Mouse (Mus musculus) cerebellum, postnatal 25 days (tissue): Measurements from ENCODE around the gene Cep131.
A peak's percentile ranks its signal among the peaks of the same experiment; 100 is the strongest.

Source experiments
- DNase-seq, 2 experiments: peaks; one replicate each; pipeline ENCODE4 v3.0.0; 2021; ENCODE audit warnings: mixed read lengths in 2 of 2

Gene Cep131

DNA sequence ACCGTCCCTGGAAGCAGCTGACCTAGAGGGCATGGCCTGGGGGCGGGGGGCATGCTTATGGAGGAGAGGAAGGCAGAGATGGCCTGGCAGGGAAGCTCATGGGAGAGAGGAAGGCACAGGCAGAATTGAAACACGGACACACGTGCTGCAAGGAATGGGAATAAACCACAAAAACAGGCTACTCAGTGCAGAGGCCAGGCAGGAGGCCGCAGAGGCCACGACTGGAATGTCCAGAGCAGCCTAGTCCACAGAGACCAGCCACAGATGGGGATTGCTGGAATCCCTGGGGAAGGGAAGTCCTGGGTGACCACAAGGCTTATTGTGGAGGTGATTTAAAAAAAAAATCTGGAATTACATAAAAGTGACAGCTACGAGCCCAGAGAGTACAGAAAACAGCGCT lies 37.6 kb downstream of the Cep131 start:
- DNase-seq: no peak

DNA sequence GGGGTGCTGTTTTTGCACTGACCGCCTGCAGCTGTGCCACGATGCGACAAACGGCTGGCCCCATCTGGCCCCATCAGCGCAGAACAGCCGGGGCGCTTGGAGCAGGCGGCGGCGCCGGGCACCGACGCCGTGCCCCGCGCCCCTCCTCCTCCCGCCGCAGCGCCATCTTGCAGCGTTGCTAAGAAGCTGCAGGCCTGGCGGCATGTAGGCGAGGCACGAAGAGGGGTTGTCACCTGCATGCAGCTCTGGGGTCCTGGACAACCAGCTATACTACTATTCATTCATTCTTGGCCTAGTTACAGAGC lies 38.4 kb downstream of the Cep131 start:
- DNase-seq: peak; percentile 78 to 88

DNA sequence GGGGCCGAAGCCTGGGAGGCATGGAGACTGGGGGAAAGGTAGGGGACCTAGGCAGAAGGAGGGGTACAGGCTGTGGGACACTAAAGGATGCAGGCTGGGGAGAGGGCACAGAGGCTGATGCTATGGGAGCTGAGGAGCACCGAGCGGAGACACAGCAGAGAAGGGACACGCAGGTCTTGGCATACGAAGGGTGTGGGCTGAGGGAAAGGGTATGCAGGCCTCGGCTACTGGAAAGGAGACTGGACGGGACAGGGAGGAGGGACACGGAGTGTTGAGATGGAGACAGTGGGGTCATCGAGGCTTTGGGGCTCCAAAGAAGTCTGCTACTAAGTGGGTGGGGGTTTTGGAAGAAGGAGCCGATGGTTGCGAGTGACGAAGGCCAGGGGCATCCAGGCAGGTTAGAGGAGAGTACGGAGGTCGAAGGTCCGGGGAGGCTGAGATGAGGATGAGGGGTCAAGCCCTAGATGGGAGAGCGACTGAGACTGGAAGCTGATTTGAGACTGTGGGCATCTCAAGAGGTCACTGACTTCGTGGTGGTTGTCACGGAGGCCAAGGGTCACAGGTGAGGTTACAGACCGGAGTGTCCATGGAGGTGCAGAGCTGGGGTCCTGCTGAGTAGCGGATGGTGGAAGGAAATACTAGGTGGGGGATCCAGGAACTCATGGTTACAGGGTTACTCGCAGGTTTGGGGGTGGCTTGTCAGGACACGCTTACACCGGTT lies 38.9 kb downstream of the Cep131 start:
- DNase-seq: peak; percentile 66 to 72

DNA sequence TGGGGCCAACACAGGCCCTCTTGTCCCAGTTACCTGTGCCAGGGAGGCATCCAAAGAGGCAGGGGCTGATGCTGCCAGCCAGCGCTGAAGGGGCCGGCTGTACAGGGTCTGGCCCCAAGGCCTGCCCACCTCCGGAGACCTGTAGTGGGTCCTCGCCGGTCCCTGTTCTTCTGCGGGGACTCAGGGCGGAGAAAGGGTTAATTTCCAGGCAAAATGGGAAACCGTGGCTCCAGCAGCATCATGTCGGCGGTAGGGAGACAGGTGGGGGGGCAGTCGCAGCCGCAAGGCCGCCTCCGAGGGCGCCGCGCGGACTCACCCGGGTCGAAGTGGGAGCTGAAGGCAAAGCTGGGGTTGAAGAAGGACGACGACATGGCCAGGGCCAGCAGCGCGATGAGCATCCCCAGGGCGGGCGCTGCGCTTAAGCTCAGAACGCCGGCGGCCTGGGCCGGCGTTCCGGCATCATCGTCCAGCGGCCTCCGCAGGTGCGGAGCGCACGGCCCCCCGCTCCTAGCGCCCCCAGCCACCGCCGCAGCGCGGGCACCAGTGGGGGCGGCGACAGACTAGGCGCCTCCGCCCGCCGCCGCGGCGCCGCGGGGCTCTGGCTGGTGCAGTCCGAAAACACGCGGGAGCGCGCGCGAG lies 40.0 kb downstream of the Cep131 start, which contains the start of gene Aatk:
Aatk (minus strand) TSS at position 615 of the 639 bp plus-strand sequence.
- peak; percentile 77 to 82 for DNase-seq

DNA sequence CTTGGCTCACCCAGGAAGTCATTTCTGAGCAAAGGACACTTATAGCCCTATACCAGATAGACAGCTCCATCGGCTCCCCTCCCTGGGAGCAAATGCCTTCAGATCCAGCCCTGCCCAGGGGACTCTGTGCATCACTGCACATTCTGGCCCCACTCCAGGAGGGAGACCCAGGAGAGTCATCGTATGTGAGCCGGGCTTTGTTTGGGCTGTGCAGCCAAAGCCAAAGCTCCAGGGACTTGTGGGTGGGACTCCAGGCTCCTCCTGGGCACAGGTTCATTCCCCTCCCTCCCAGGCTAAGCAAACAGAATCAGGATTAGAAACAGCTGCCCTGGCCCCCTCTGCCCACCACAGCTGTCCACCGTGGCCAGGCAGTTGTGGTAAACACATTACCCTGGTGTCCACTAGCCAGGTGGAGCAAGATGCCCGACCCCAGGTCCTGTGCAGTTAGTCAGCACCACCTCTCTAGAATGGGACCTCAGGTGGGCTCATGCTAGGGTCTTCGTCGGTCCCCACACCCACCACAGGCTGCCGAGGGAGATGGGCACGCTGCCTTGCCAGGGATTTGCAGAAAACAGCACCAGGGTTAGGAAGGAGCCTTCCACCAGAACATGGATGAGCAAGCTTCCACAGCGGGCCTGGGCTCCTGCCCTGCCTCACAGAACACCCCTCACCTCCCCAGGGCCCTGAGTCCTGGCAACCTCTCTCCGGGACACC lies 40.6 kb downstream of the Cep131 start:
- DNase-seq: peak; percentile 73 to 80

DNA sequence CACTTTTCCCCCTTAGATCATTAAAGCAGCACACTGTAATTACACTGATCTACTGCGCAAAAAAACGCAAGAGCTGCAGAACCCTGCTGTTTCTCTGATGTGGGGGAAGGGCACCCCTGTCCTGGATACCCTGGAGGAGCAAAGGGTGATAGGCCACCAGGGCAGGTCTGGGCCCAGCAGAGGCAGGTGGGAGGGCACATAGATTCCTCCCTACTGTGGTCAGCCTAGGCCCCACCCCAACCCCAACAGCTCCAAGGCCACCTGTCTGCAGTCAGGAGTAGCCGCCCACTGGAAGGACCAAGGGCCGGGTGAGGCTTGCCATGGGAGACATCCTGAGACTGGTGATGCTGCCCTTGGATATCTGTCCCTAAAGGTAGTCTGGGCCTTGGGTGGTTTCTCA lies 41.3 kb downstream of the Cep131 start:
- DNase-seq: peak in 1 of 2 experiments; percentile 59

DNA sequence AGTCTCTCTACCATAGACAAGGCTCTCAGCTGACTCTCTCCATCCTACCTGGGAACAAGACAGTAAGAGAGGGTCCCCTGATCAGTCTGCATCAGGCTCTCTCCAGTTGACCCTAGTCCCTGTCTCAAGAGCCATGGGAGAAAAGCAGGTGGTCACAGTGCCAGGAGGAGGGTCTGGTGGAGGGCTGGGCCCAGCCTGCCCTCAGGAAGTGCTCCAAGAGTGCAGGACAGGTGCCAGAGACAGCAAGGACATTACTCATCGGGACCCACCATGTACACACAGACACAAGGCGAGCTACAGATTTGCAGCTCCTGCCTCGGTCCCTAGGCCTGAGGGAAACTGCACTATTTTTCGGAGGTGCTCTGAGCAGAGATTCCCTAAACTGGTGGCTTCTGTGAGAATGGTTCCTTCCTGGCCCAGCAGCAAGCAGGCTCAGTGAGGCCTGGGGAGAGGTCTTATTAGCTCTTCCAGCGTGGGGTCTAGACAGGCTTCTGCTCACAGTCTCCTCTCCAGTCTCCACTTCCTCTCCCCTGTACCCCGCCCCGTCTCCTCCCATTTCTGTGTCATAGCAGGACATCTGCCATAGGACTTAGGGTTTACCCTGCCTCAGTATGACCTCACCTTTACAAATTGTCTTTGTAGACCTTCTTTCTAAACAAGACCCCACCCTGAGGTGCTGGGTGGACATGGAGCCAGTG lies 44.3 kb downstream of the Cep131 start:
- peak in 1 of 2 experiments; percentile 63 for DNase-seq

DNA sequence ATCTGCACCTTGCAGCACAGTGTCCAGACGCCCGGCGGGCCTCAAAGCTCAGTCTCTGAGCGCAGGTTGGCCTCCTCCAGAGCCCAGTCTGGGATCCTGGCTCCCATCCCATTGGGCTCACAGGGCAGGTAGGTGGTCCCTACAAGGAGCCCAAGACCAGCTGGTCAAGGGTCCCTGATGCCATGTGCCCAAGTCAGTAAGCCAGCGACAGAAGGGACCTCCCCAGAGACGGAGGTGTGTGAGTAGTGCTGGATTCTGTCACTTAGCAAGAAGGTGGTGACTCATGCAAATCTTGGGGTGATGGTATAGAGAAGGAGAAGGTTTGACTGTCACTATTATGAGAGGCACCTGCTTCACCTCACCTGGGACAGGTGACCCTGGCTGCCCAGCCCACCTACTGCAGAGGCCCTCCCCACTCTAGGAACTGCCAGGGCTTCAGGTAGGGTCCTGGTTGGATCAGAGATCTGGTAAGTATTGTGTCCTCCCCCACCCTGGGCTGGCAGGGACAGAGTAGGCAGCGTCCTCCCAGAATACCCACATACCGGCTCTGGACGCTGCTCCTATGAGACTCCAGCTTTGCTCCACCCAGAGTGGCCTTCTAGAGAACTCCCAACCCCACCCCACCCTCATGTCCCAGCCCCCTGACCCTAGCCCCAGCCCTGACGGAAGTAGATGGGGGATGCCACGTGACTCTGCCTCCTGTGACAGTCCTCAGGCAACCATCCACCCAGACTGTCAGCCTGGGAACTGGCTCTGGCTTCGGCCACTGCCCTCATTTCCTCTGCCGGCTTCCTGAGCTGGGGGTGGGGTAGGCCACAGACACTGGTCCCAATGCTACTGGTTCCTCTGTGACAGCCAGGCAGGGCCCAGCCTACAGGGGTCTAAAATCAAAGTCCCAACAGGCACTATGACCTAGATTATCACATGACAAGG lies 45.2 kb downstream of the Cep131 start:
- peak; percentile 78 to 82 for DNase-seq

DNA sequence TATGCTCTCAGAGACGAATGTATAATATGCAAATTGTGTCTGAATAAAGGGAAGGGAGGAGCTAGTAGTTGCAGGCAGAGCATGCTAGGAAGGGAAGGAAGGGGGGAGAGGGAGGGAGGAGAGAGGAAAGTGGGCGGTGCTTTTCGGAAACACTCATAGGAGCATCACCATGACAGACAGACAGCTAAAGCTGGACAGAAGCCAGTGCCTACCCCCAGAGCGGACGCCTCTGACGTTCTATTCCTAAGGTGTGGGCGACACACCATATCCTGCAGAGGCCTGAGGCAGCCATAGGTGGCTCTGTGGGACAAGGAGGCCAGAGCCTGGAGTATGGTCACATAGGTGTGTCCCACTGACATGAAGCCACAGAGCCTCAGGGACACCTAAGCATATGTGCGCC lies 46.2 kb downstream of the Cep131 start:
- peak; percentile 45 to 50 for DNase-seq

DNA sequence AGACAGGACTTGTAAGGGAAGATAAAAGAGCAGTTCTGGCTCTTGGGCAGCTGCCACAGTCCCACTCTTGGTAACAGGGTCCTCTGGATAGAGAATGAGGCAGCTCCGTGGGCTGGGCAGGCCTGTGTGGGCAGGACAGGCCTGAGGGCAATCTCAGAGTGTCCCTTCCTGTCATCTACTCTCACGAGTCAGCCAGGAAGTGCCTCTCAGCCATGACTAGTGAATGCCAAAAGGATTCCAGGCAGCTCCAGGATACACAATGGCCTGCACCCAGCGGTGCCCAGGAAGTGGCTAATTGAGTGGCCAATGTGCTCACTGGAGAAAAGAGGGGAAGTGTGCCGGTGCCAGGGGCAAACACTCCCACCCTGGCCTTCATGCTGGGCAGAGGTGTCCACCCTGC lies 47.0 kb downstream of the Cep131 start:
- DNase-seq: peak; percentile 50 to 56

DNA sequence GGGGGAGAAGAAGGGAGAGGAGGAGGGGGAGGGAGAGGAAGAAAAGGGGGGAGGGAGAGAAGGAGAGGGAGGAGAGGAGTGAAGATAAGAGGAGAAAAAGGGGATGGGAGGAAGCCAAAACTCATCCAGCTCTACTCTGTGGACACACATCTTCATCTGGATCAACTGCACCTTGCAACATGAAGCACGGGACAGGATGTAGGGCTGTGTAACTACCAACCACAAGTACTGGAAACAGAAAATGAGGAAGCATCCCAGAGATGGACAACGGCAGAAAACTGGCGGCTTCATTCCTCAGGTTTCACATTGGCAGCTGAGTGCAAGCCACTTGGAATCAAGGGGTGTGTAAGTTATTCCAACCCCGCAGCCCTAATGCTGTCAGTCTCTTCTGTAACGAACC lies 51.9 kb downstream of the Cep131 start:
- no peak for DNase-seq

DNA sequence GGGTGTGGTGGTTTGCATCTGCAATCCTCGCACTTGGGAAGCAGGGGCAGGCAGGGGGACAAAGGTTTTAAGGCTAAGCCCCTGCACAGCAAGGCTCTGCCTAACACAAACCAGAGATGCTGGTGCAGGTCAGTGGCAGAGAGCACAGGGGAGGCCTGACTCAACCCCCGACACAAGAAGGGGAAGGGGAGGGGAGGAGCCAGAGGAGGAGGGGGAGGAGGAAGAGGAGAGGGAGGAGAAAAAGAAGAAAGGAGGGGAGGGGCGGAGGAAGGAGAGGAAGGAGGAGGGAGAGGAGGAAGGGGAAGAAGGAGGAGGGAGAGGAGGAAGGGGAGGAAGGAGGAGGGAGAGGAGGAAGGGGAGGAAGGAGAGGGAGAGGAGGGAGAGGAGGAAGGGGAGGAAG lies 52.3 kb downstream of the Cep131 start:
- DNase-seq: no peak

DNA sequence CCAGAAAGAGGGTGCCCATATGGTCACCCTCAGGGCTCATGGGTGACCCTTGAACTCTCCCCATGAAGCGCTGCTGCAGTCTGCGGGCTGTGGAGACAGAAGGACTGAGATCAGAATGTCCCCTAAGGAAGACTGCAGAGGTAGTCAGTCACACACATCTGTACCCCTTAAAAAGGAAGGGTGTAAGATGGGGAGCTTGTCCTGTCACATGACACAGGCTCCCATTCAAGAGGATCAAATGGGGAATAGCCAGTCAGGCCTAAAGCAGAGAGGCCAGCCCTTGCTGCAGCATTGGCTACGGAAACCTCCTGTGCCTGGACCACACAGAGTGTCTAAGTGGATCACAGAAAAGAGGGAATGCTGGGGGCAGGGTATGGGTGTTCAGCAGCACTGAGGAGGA lies 53.2 kb downstream of the Cep131 start:
- DNase-seq: no peak

DNA sequence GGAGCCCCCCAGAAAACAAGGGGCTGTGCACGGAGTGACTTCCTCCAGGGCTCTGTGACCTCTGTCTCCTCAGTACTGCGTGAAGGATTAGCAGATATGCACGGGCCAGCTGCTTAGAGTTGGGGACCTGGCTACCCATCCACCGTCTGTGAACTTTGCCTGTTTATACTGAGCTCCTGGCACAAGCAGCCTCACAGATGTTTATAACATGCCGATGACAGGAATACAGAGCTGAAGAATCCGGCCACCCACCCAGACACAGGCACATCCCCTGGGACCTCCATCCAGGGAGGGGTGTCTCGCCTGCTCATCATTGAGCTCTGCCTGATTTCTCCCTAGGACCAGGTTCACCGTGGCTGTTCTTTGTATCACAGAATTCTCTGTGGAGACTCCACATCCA lies 54.6 kb downstream of the Cep131 start:
- DNase-seq: no peak

DNA sequence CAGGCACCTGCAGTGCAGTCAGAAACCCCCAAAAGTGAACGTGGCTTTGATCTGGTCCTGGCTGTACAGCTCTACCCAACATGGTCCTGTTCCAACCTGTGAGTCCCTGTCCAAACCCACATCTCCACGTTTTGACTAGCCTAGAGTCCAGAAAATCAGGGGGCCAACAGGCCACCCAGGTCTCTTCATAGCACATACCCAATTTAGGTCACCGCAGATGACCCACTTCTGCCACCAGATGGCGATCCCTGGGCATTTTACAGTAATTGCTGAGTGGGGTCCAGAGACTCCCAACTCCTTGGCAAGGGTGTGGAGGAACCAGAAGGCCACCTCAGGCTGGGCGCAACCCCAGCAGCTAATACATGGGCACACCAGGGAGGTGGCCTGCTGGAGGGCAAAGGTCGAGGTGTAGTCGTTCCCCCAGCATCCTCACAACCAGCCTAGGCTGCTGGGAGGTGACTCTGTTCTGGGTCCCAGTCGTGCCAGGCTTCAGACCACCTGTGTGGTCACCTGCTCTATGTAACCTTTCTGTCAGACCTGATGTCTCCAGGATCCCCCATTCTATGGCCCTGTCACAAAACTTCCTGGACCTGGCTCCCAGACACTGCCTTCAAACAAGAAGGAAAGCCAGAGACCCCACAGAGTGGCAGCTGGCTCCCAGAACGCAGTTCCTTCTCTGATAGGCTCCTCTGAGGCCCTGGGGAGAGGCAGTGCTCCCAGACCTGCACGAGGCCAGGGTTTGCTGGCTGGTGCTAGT lies 56.3 kb downstream of the Cep131 start:
- peak; percentile 78 to 82 for DNase-seq

DNA sequence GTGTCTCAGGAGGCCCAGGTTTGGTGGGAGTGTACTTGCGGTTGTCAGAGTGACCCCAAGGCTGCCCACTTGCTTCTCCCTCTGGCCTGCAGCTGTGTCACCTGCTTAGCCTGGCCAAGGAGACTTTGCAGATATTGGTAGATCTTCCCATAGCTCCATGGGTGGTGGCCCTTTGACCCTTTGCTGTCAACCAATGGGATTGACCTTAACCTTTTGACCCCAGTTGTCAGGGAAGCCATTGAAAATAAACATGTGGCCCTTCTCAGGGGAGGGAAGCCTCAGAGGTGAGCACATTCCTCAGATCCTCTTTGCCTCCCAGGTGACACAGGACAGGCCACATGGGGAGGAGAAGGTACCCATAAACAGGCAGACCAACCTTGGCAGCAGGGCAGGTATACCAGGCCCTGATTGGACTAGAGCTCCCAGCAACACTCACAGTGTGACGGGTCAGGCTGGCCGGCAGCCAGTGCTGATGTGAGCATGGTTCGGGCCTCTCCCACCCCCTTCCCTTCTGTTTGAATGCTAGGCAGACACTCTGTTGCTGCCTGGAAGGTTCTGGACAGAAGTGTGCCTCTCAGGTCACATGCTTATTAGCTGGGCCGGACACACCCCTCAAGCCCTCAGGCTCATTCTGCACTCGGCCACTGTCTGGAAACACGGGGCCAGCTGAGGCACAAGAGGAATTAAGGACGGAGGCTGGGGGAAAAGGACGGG lies 57.0 kb downstream of the Cep131 start:
- peak in 1 of 2 experiments; percentile 73 for DNase-seq

DNA sequence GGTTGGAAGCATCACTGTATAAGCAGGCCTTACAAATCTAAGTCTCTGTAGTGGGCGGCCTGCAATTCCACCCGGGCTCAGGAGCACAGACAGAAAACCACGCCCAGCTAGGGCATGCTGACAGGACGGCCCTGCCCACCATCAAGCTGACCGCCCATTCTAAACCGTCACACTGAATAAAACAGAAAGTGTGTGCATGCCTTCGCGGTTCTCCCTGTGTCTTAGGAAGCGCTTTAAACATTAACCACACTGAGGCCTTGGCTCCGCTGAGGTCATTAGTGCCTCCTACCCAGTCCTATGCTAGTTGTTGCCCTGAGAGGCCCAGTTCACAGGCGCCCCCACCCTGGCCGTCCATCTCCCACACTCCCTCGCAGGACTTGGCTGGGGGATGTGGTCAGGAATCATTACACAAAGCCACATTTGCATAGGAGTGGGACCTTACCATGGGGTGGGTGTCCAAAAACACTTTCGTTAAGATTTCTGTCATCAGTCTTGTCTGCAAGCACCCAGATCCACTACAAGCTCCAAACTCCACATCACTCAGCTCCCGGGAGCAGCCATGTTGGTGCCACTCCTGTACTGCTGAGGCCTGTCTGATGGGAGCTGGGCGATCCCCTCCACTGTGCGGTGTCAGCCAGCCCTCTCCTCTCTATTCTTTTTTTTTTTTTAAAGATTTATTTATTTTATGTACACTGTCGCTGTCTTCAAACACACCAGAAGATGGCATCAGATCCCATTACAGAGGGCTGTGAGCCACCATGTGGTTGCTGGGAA lies 58.1 kb downstream of the Cep131 start:
- DNase-seq: no peak

DNA sequence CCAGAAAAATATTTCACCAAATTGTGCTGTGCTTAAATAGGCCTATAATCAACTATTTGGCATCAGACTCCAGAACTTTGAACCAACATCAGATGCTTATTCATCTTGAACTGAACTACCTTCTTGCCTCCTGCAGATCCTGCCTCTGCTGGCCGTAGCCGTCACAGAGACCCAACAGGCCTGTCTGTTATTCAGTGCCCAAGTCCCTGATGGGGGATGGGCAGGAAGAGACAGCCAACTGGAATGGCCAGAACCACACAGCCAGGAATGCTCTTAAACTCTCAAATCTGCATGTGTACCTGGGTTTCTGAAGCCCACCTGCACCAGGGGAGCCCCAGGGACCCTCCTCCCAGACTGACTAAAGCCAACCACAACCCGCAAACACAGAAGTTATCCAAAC lies 59.7 kb downstream of the Cep131 start:
- DNase-seq: no peak

DNA sequence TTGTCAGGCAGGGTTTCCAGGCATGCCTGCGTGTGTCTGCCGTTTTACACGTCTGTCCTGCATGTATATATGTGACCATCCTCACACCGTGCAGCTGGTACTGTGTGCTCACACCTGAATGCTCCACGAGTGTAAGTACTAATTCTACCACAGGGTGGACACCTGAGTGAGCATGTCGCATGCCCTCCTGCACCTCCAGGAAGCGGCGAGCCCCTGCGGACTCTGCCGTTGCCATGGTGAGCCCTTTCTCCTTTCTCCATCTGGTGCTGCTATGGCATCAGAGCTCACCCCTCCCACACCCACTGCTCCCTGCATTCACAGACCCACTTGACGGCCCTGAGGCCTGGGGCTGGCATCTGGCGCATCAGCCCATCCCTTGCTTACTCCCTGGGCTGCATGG lies 63.8 kb downstream of the Cep131 start:
- peak; percentile 79 to 82 for DNase-seq

DNA sequence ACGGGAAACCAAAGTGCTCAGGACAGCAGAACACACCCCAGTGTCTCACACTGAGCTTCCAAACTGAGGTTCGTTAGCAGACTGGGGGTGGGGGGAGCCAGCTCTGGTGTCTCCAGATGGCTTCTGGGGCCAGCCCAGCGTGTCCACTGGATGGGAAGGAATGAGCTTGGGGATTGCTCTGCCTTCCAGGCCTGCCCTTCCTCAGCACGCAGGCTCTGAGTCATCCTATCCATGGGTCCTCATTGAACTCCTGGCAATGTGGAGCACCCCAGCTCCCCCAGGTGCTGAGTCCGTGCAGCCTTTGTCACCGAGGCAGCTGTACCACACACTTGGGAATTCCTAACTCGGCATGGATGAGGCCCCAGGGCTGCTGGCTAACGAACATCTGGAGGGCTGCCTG lies 64.4 kb downstream of the Cep131 start:
- peak; percentile 69 to 78 for DNase-seq
